Mouse (Mus musculus) skeletal muscle tissue, adult 2 months (tissue): ENCODE data around the gene Eml4.
A peak's percentile ranks its signal among the peaks of the same experiment; 100 is the strongest.

Experiments used
- DNase-seq: peaks from one replicate; pipeline ENCODE4 v3.0.0-alpha.2; 2012; ENCODE audit warnings: low read depth, low spot score

Gene Eml4

GRCm38 (mm10) chr17:83350379-83351091 is at the start of gene Eml4:
Gene Eml4 (plus strand): TSS chr17:83350931.
- DNase-seq: peak; percentile 91

GRCm38 (mm10) chr17:83301433-83301832 is 49.3 kb upstream of the Eml4 start:
- DNase-seq: no peak

GRCm38 (mm10) chr17:83304089-83304822 is 46.5 kb upstream of the Eml4 start:
- no peak for DNase-seq

GRCm38 (mm10) chr17:83306964-83307640 is 43.6 kb upstream of the Eml4 start:
- no peak for DNase-seq

- DNase-seq: no peak
Observed at GRCm38 (mm10) chr17:83307641-83308296, 43.0 kb upstream of the Eml4 start.

- DNase-seq: no peak
Observed at GRCm38 (mm10) chr17:83308451-83308850, 42.3 kb upstream of the Eml4 start.

- no peak for DNase-seq
Observed at GRCm38 (mm10) chr17:83309243-83309642, 41.5 kb upstream of the Eml4 start.

GRCm38 (mm10) chr17:83311806-83312205 is 38.9 kb upstream of the Eml4 start:
- DNase-seq: no peak

- peak; percentile 69 for DNase-seq
Observed at GRCm38 (mm10) chr17:83312244-83312918, 38.4 kb upstream of the Eml4 start.

- no peak for DNase-seq
Observed at GRCm38 (mm10) chr17:83313046-83313689, 37.6 kb upstream of the Eml4 start.

GRCm38 (mm10) chr17:83315476-83315875 is 35.3 kb upstream of the Eml4 start:
- no peak for DNase-seq

- no peak for DNase-seq
Observed at GRCm38 (mm10) chr17:83322621-83323335, 28.0 kb upstream of the Eml4 start.

- DNase-seq: no peak
Observed at GRCm38 (mm10) chr17:83323410-83324268, 27.1 kb upstream of the Eml4 start.

GRCm38 (mm10) chr17:83324269-83324616 is 26.5 kb upstream of the Eml4 start:
- no peak for DNase-seq

- DNase-seq: no peak
Observed at GRCm38 (mm10) chr17:83335183-83335584, 15.5 kb upstream of the Eml4 start.

- DNase-seq: no peak
Observed at GRCm38 (mm10) chr17:83337051-83337898, 13.5 kb upstream of the Eml4 start.

- no peak for DNase-seq
Observed at GRCm38 (mm10) chr17:83339368-83340085, 11.2 kb upstream of the Eml4 start.
